In the genomic region with DNA sequence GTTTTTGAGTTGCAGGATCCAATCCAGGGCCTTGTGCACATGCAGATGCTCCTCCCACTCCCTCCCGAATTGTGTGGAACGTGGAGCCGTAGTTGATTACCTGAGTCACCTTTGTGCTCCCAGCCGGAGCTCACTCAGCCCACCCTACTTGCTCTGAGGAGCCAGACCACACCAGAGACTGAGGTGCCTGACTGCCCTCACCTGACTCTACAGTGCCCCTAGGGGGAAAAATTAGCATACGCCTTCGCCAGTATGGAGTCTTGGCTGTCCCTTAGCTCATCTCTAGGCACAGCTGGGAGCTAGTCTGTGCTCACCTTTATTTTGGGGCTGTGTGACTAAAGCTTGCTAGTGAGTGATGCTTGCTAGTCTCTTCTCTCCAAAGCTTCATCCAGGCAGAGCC, we compare ENCODE assay signal across 17 mouse cellular contexts. TPM values are rescaled to one million over a fixed set of nuclear protein-coding genes. Genes with fewer than 3 reads are reported as not detected.
DNase-seq lines count a peak whose midpoint lies in the region; ATAC-seq and TF ChIP-seq lines count a peak whose summit lies in the region.
"Had no signal": no experiment of that assay in that cellular context is flagged by ENCODE, and none has a peak within 500 bp of the region (broad histone marks: within the 10 kb centered on the region; RNA-seq: fewer than 3 reads in every experiment).

No protein-coding gene starts in this region.

- no peaks in the 10 kb centered on the region for H3K4me1 ChIP-seq in intestine, postnatal 0 days (replicated peaks; ENCODE audit: control insufficient read depth, insufficient read depth, low read length)
- no peaks in the 10 kb centered on the region for H3K4me1 ChIP-seq in intestine, embryonic 16.5 days (ENCODE audit: control insufficient read depth, insufficient read depth, low read length)
- H3K4me1 ChIP-seq in heart, embryonic 11.5 days (ENCODE audit: control insufficient read depth, insufficient read depth, low read length): no peaks in the 10 kb centered on the region
- H3K4me1 ChIP-seq: hindbrain, embryonic 15.5 days; limb, embryonic 13.5 days had no signal

- H3K4me3 ChIP-seq in intestine, postnatal 0 days (ENCODE audit: low read depth, low read length): no peak overlapping the region
- no peak overlapping the region for H3K4me3 ChIP-seq in intestine, embryonic 16.5 days (ENCODE audit: low read length)
- no peak overlapping the region for H3K4me3 ChIP-seq in heart, embryonic 11.5 days (ENCODE audit: low read depth, low read length)
- H3K4me3 ChIP-seq: hindbrain, embryonic 15.5 days; limb, embryonic 13.5 days had no signal

- ATAC-seq in intestine, postnatal 0 days: no peak
- ATAC-seq in intestine, embryonic 16.5 days: no peak
- ATAC-seq in cerebellum, adult (ENCODE audit: insufficient number of reproducible peaks, low FRiP score, low TSS enrichment): no peak
- ATAC-seq in heart, embryonic 11.5 days (replicated peaks; ENCODE audit: insufficient number of reproducible peaks, low FRiP score, low TSS enrichment): no peak
- ATAC-seq: CD4-positive, CD25-positive, alpha-beta regulatory T cell, adult 4 months; forebrain, embryonic 14.5 days had no signal

- no peaks in the 10 kb centered on the region for H3K9me3 ChIP-seq in intestine, postnatal 0 days (ENCODE audit: control insufficient read depth)
- no peaks in the 10 kb centered on the region for H3K9me3 ChIP-seq in intestine, embryonic 16.5 days (ENCODE audit: control insufficient read depth, low read length)
- no peaks in the 10 kb centered on the region for H3K9me3 ChIP-seq in heart, embryonic 11.5 days (replicated peaks; ENCODE audit: control insufficient read depth, low read length)
- H3K9me3 ChIP-seq: hindbrain, embryonic 15.5 days; limb, embryonic 13.5 days had no signal

- H3K27me3 ChIP-seq in intestine, postnatal 0 days (replicated peaks; ENCODE audit: control insufficient read depth, insufficient read depth, low read length): no peaks in the 10 kb centered on the region
- no peaks in the 10 kb centered on the region for H3K27me3 ChIP-seq in intestine, embryonic 16.5 days (replicated peaks; ENCODE audit: control insufficient read depth, insufficient read depth, low read length)
- H3K27me3 ChIP-seq in heart, embryonic 11.5 days (ENCODE audit: control insufficient read depth, insufficient read depth, low read length): no peaks in the 10 kb centered on the region
- H3K27me3 ChIP-seq: hindbrain, embryonic 15.5 days; limb, embryonic 13.5 days had no signal

- H3K36me3 ChIP-seq in intestine, postnatal 0 days (ENCODE audit: control insufficient read depth, insufficient read depth): peaks cover 60% of the 10 kb centered on the region
- peaks cover 30% of the 10 kb centered on the region for H3K36me3 ChIP-seq in intestine, embryonic 16.5 days (ENCODE audit: control insufficient read depth, insufficient read depth, low read length)
- peaks cover 21% of the 10 kb centered on the region for H3K36me3 ChIP-seq in heart, embryonic 11.5 days (ENCODE audit: control insufficient read depth, insufficient read depth, low read length)

- no peak overlapping the region for H3K9ac ChIP-seq in intestine, postnatal 0 days (ENCODE audit: low read depth, low read length)
- H3K9ac ChIP-seq in intestine, embryonic 16.5 days (ENCODE audit: low read depth, low read length): no peak overlapping the region
- no peak overlapping the region for H3K9ac ChIP-seq in heart, embryonic 11.5 days (ENCODE audit: low read depth, low read length)
- H3K9ac ChIP-seq: hindbrain, embryonic 15.5 days; limb, embryonic 13.5 days had no signal

- WGBS in intestine, postnatal 0 days: 83% methylated on average over 6 of the region's 6 CpGs
- WGBS in intestine, embryonic 16.5 days: 85% methylated on average over 6 of the region's 6 CpGs
- 79% methylated on average over 6 of the region's 6 CpGs for WGBS in heart, embryonic 11.5 days (ENCODE audit: insufficient replicate concordance)

- peak; percentile 36 for DNase-seq in thymus, postnatal 0 days (ENCODE audit: low spot score)
- DNase-seq in thymus, postnatal 36 days: no peak
- peak; percentile 31 for DNase-seq in induced T-regulatory cell, adult 2 months (ENCODE audit: low read depth)
- DNase-seq in right cerebral cortex, adult 2 months (ENCODE audit: low spot score in 2 of 2): no peak
- DNase-seq: cerebellum, adult 9-10 months; gastrocnemius, postnatal 25 days; kidney, postnatal 10 days; lung, postnatal 4 days; right cerebral cortex, postnatal 14 days had no signal

- H3K27ac ChIP-seq in intestine, postnatal 0 days (ENCODE audit: low read depth, low read length): no peak overlapping the region
- H3K27ac ChIP-seq in intestine, embryonic 16.5 days (ENCODE audit: low read length): no peak overlapping the region
- H3K27ac ChIP-seq in heart, embryonic 11.5 days (ENCODE audit: low read depth, low read length): no peak overlapping the region
- H3K27ac ChIP-seq: hindbrain, embryonic 15.5 days; limb, embryonic 13.5 days had no signal

- no peak overlapping the region for H3K4me2 ChIP-seq in intestine, postnatal 0 days (replicated peaks; ENCODE audit: low read depth)
- no peak overlapping the region for H3K4me2 ChIP-seq in intestine, embryonic 16.5 days (ENCODE audit: low read depth, low read length)
- H3K4me2 ChIP-seq in heart, embryonic 11.5 days: no peak overlapping the region
- H3K4me2 ChIP-seq: hindbrain, embryonic 15.5 days; limb, embryonic 13.5 days had no signal

- peak; percentile 56 for TF ChIP-seq CTCF in intestine, postnatal 0 days (IDR thresholded peaks at IDR 0.05; ENCODE audit: low read depth)

RNA-seq across cellular contexts. Expression of gene Rnf114, which starts 24.0 kb away (rescaled TPM):
- 62.2 and 64.8 TPM in 2 replicates for polyA plus RNA-seq in intestine, postnatal 0 days (2015; fragmentation: Nextera tagmentation; extraction: Ambion mirVana)
- 75.7 and 76.5 TPM in 2 replicates for polyA plus RNA-seq in intestine, embryonic 16.5 days (2015; fragmentation: Nextera tagmentation; extraction: Ambion mirVana)
- 138 and 145 TPM in 2 replicates for polyA plus RNA-seq in thymus, postnatal 0 days (2015; fragmentation: Nextera tagmentation; extraction: Ambion mirVana)
- polyA plus RNA-seq in heart, embryonic 11.5 days (2014; fragmentation: Nextera tagmentation; extraction: Ambion mirVana): 58.9 and 68.6 TPM in 2 replicates

RNA-seq across cellular contexts. Expression of gene Spata2, which starts 24.2 kb away (rescaled TPM):
- 11.5 and 13.5 TPM in 2 replicates for polyA plus RNA-seq in intestine, postnatal 0 days (2015; fragmentation: Nextera tagmentation; extraction: Ambion mirVana)
- 14.2 and 15.4 TPM in 2 replicates for polyA plus RNA-seq in intestine, embryonic 16.5 days (2015; fragmentation: Nextera tagmentation; extraction: Ambion mirVana)
- polyA plus RNA-seq in thymus, postnatal 0 days (2015; fragmentation: Nextera tagmentation; extraction: Ambion mirVana): 17.8 and 19.4 TPM in 2 replicates
- polyA plus RNA-seq in heart, embryonic 11.5 days (2014; fragmentation: Nextera tagmentation; extraction: Ambion mirVana): 12.3 and 13.8 TPM in 2 replicates

RNA-seq across cellular contexts. Expression of gene Slc9a8, which starts 46.9 kb away (rescaled TPM):
- polyA plus RNA-seq in intestine, postnatal 0 days (2015; fragmentation: Nextera tagmentation; extraction: Ambion mirVana): 14.9 and 15.7 TPM in 2 replicates
- 19.0 and 21.4 TPM in 2 replicates for polyA plus RNA-seq in intestine, embryonic 16.5 days (2015; fragmentation: Nextera tagmentation; extraction: Ambion mirVana)
- 17.9 and 19.7 TPM in 2 replicates for polyA plus RNA-seq in thymus, postnatal 0 days (2015; fragmentation: Nextera tagmentation; extraction: Ambion mirVana)
- 19.9 and 21.6 TPM in 2 replicates for polyA plus RNA-seq in heart, embryonic 11.5 days (2014; fragmentation: Nextera tagmentation; extraction: Ambion mirVana)

Comparison
In these comparisons a context has a peak if more than half of its experiments do, and no peak if none do; other contexts are left out.
1. DNase-seq: peak in thymus, postnatal 0 days (single experiment) and induced T-regulatory cell, adult 2 months (single experiment); none in thymus, postnatal 36 days (0 of 2) and right cerebral cortex, adult 2 months (0 of 2).